Mouse (Mus musculus): Measurements from ENCODE around the gene Ppp1r13l. TPM values are rescaled to one million over a fixed set of nuclear protein-coding genes. Genes with fewer than 3 reads are reported as not detected.

The Ppp1r13l gene
- polyA plus RNA-seq, 1 experiment from 2014 or later, result 4.9 TPM

DNA sequence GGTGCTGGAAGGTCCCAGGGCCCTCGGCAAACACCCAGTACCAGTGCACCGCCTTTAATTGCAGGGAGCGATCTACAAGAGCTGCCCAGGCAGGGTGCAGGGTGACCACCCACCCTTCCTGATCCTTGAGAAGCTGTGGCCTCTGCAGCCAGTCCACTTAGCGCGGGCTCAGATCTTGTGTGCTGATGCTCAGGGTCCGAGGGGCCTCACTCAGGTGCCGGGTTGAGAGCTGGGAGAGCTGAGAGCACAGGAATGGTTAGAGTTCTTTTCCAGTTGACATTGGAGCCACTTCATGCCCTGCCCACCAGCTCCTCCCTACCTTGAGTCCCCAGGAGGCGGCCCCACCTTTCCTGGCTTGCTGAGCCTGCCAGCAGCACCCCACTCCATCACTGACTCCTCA is 34.9 kb downstream of the Ppp1r13l start:
- Histone ChIP-seq H3K27ac (ENCODE audit: low read length) (peak overlapping the region; percentile 11; the same call in 1 of the 2 replicates), H3K4me3 (ENCODE audit: low read length) (no peak overlapping the region), H3K4me1 (replicated peaks; ENCODE audit: control insufficient read depth, insufficient read depth, low read length) (no peaks in the 10 kb centered on the region), H3K9me3 (ENCODE audit: control insufficient read depth, low read length) (no peaks in the 10 kb centered on the region), H3K36me3 (ENCODE audit: control insufficient read depth, insufficient read depth, low read length) (peaks cover 30% of the 10 kb centered on the region), H3K4me2 (ENCODE audit: low read depth, low read length) (no peak overlapping the region), H3K27me3 (ENCODE audit: control insufficient read depth, insufficient read depth, low read depth, low read length) (no peaks in the 10 kb centered on the region; the same call in 1 of the 2 replicates), H3K9ac (ENCODE audit: low read length) (no peak overlapping the region)
- peak; percentile 64 for ATAC-seq (ENCODE audit: low read depth)
- 75% methylated on average over 8 of the region's 8 CpGs for WGBS

DNA sequence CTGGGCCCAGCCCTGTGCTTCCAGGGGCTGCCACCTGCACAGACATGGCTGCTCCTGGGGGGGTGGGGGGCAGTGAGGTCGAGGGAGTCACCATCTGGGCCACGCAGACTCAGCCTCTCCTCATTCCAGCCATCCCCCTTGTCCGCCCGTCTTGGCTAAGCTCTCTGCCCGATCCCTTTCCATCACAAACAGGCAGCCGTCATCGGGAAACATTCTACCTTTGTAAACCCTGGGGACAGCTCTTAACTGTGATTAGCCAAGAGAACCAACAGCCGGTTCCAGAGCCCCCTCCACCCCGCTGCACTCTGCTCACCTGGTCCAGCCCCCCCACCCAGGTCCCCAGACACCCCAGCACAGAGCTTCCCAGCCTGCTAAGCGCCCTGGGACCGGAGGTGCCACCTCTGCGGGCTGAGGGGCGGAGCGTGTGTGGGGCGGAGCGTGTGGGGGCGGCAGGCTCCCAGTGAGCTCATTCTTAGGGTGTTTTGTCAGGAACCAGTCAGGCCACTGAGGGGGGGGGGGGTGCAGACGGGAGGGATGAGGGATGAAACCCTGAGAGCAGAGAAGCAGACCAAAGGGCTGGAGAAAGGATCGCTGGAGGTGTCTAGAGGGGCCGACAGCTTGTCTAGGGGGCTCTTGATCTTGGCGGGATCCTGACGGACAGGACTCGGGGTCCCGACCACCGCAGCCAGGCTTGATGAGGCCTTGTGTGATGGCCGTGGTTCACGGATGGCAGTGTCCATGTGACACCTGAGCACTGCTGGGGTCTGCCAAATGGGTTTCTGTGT is 40.1 kb downstream of the Ppp1r13l start:
- H3K4me1 ChIP-seq (replicated peaks; ENCODE audit: control insufficient read depth, insufficient read depth, low read length), result peaks cover 3% of the 10 kb centered on the region
- WGBS, result 2% methylated on average over 27 of the region's 27 CpGs
- H3K27me3 ChIP-seq (ENCODE audit: control insufficient read depth, insufficient read depth, low read depth, low read length), result peaks cover 23% of the 10 kb centered on the region
- peaks cover 3% of the 10 kb centered on the region; the same call in 1 of the 2 replicates for H3K36me3 ChIP-seq (ENCODE audit: control insufficient read depth, insufficient read depth, low read length)
- H3K4me2 ChIP-seq (ENCODE audit: low read depth, low read length), result peak overlapping the region; percentile 60
- H3K9ac ChIP-seq (ENCODE audit: low read length), result peak overlapping the region; percentile 54
- peak overlapping the region; percentile 68 for H3K27ac ChIP-seq (ENCODE audit: low read length)
- H3K4me3 ChIP-seq (ENCODE audit: low read length), result peak overlapping the region; percentile 47
- no peaks in the 10 kb centered on the region for H3K9me3 ChIP-seq (ENCODE audit: control insufficient read depth, low read length)
- ATAC-seq (ENCODE audit: low read depth), result peak; percentile 75

DNA sequence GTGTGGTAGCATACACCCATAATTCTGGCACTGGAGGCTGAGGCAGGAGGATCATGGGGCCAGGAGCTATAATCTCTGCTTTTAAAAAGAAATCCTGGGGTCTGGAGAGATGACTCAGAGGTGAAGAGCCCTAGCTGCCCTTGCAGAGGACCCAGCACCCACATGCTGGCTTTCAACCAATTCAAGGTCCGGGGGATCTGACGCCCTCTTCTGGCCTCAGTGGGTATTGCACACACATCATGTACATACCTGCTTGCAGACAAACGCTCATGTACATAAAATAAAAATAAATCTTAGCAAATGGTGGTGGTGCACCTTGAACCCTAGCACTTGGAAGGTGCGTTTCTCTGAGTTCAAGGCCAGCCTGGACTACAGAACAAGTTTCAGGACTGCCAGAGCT is 41.4 kb downstream of the Ppp1r13l start:
- H3K4me3 ChIP-seq (ENCODE audit: low read length), result no peak overlapping the region
- H3K36me3 ChIP-seq (ENCODE audit: control insufficient read depth, insufficient read depth, low read length), result no peaks in the 10 kb centered on the region
- ATAC-seq (ENCODE audit: low read depth), result no peak
- H3K4me1 ChIP-seq (replicated peaks; ENCODE audit: control insufficient read depth, insufficient read depth, low read length), result peaks cover 3% of the 10 kb centered on the region
- no peaks in the 10 kb centered on the region for H3K9me3 ChIP-seq (ENCODE audit: control insufficient read depth, low read length)
- peaks cover 30% of the 10 kb centered on the region for H3K27me3 ChIP-seq (ENCODE audit: control insufficient read depth, insufficient read depth, low read depth, low read length)
- WGBS, result 77% methylated on average over 4 of the region's 4 CpGs
- H3K27ac ChIP-seq (ENCODE audit: low read length), result no peak overlapping the region
- H3K9ac ChIP-seq (ENCODE audit: low read length), result no peak overlapping the region
- H3K4me2 ChIP-seq (ENCODE audit: low read depth, low read length), result no peak overlapping the region

DNA sequence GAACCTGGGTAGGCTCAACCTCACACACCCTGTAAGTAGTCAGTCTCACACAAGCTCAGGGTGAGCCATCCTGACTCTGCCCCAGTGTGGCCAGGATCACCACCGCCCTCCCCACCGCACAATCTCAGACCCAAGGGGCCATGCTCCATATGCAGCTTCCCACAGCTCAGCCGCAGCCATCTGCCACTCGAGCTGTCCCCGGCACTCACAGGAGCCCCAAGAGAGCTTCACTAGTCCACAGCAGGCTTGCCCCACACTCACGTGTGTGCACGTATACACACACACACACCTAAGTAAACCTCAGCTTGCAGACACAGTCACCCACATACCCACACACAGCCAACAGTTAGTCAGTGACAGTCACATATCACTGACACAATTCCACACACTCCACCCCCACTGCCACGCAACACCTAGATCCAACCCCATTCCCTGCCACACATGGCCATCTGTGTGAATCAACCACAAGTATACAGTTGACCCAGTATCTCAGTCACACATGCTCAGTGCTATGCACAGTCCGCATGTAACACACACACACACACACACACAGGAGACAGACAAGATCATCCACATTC is 43.1 kb downstream of the Ppp1r13l start:
- no peak overlapping the region for H3K4me2 ChIP-seq (ENCODE audit: low read depth, low read length)
- WGBS, result 75% methylated on average over 9 of the region's 9 CpGs
- H3K27me3 ChIP-seq (ENCODE audit: control insufficient read depth, insufficient read depth, low read depth, low read length), result peaks cover 30% of the 10 kb centered on the region
- no peaks in the 10 kb centered on the region for H3K36me3 ChIP-seq (ENCODE audit: control insufficient read depth, insufficient read depth, low read length)
- no peak overlapping the region for H3K27ac ChIP-seq (ENCODE audit: low read length)
- no peak overlapping the region for H3K9ac ChIP-seq (ENCODE audit: low read length)
- H3K4me3 ChIP-seq (ENCODE audit: low read length), result no peak overlapping the region
- H3K9me3 ChIP-seq (ENCODE audit: control insufficient read depth, low read length), result no peaks in the 10 kb centered on the region
- peaks cover 3% of the 10 kb centered on the region for H3K4me1 ChIP-seq (replicated peaks; ENCODE audit: control insufficient read depth, insufficient read depth, low read length)
- no peak for ATAC-seq (ENCODE audit: low read depth)

DNA sequence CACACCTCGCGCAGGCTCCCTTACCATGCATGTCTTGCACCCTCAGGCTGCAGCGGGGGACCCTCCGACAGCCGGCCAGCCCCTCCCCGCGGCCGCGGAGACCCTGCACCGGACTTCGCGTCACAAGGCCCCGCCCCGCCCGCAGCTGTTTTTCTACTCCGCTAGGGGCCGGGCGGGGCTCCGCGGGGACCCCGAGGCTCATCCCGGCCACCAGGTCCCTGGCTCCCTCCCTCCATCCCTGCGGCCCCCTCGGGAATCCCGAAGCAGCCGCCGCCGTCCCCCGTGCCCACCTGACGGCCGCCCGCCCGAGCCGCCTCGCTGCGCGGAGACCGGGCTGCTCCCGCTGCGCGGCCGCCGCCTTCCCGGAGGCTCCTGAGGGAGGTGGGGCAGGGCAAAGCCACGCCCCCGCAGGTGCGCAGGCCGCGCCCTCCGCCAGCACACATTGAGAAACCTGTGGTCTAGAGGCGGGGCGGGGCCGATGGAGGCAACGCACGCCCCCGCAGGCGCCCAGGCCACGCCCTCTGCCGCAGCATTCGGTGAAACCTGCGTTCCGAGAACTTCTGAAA is 44.3 kb downstream of the Ppp1r13l start, which contains the start of gene Klc3:
Gene Klc3, minus strand, starts transcription at position 374 of the 566 bp plus-strand sequence.
- ATAC-seq (ENCODE audit: low read depth), result peak; percentile 79
- peaks cover 3% of the 10 kb centered on the region for H3K4me1 ChIP-seq (replicated peaks; ENCODE audit: control insufficient read depth, insufficient read depth, low read length)
- peak within 1 kb of the TSS; percentile 69 for H3K9ac ChIP-seq (ENCODE audit: low read length)
- H3K4me3 ChIP-seq (ENCODE audit: low read length), result peak within 1 kb of the TSS; percentile 70
- peaks cover 30% of the 10 kb centered on the region for H3K27me3 ChIP-seq (ENCODE audit: control insufficient read depth, insufficient read depth, low read depth, low read length)
- no peak within 1 kb of the TSS for H3K27ac ChIP-seq (ENCODE audit: low read length)
- peak within 1 kb of the TSS; percentile 95 for H3K4me2 ChIP-seq (ENCODE audit: low read depth, low read length)
- no peaks in the 10 kb centered on the region for H3K36me3 ChIP-seq (ENCODE audit: control insufficient read depth, insufficient read depth, low read length)
- no peaks in the 10 kb centered on the region for H3K9me3 ChIP-seq (ENCODE audit: control insufficient read depth, low read length)
- WGBS, result under 1% methylated on average over 60 of the region's 62 CpGs

DNA sequence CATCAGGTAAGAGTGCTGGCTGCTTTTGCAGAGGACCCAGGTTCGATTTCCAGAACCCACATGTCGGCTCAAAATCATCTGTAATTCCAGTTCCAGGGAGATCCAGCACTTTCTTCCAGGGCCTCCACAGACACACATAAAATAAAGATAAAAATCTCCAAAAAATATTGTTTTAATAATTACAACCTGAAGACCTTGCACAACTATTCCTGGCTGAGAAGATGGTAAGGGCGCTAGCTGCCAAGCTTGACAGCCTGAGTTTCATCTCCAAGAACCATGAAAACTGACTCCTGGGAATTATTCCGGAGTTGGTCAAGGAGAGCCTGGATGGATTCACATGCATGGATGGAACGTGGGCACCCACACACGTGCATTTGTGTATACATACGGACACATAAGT is 44.9 kb downstream of the Ppp1r13l start, which contains the start of gene Ckm:
Gene Ckm, plus strand, starts transcription at position 301 of the 400 bp plus-strand sequence.
- H3K9me3 ChIP-seq (ENCODE audit: control insufficient read depth, low read length), result no peaks in the 10 kb centered on the region
- 41% methylated on average over 7 of the region's 7 CpGs for WGBS
- no peak within 1 kb of the TSS for H3K27ac ChIP-seq (ENCODE audit: low read length)
- peak within 1 kb of the TSS; percentile 70 for H3K4me3 ChIP-seq (ENCODE audit: low read length)
- no peak for ATAC-seq (ENCODE audit: low read depth)
- H3K4me1 ChIP-seq (replicated peaks; ENCODE audit: control insufficient read depth, insufficient read depth, low read length), result peaks cover 3% of the 10 kb centered on the region
- peaks cover 30% of the 10 kb centered on the region for H3K27me3 ChIP-seq (ENCODE audit: control insufficient read depth, insufficient read depth, low read depth, low read length)
- H3K4me2 ChIP-seq (ENCODE audit: low read depth, low read length), result peak within 1 kb of the TSS; percentile 95
- peak within 1 kb of the TSS; percentile 69 for H3K9ac ChIP-seq (ENCODE audit: low read length)
- no peaks in the 10 kb centered on the region for H3K36me3 ChIP-seq (ENCODE audit: control insufficient read depth, insufficient read depth, low read length)

DNA sequence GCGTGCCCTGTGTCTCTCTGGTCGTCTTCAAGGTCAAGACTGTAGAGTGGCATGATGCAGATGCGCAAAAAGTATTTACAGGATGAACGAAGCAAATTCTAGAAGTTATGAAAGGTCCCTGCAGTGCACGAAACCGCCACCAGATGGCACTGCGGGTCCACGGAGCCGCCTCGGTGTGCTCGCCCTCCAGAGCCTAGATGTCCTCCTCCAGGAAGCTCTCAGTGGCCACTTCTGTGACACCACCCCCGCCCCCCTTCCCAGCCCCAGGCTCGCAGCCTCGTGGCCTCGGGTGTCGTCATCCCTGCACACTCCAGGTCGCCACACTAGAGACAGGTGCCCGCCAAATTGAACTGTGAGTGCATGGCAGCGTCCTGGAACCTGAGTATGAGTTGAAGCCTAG is 45.9 kb downstream of the Ppp1r13l start:
- peak; percentile 61 for ATAC-seq (ENCODE audit: low read depth)
- H3K4me2 ChIP-seq (ENCODE audit: low read depth, low read length), result peak overlapping the region; percentile 43; the same call in 1 of the 2 replicates

DNA sequence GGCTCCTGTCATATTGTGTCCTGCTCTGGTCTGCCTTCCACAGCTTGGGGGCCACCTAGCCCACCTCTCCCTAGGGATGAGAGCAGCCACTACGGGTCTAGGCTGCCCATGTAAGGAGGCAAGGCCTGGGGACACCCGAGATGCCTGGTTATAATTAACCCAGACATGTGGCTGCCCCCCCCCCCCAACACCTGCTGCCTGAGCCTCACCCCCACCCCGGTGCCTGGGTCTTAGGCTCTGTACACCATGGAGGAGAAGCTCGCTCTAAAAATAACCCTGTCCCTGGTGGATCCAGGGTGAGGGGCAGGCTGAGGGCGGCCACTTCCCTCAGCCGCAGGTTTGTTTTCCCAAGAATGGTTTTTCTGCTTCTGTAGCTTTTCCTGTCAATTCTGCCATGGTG is 50.2 kb downstream of the Ppp1r13l start:
- WGBS, result 45% methylated on average over 6 of the region's 6 CpGs
- no peak overlapping the region for H3K27ac ChIP-seq (ENCODE audit: low read length)
- no peak overlapping the region for H3K4me2 ChIP-seq (ENCODE audit: low read depth, low read length)

More for the DNA sequence above, 45.9 kb downstream of the Ppp1r13l start:
- Histone ChIP-seq H3K4me3 (ENCODE audit: low read length) (0 out of 2 replicates have a peak overlapping the region, but pooled peaks have one; percentile 14), H3K27ac (ENCODE audit: low read length) (no peak overlapping the region), H3K27me3 (ENCODE audit: control insufficient read depth, insufficient read depth, low read depth, low read length) (peaks cover 30% of the 10 kb centered on the region), H3K4me1 (replicated peaks; ENCODE audit: control insufficient read depth, insufficient read depth, low read length) (no peaks in the 10 kb centered on the region; the same call in 1 of the 2 replicates), H3K36me3 (ENCODE audit: control insufficient read depth, insufficient read depth, low read length) (no peaks in the 10 kb centered on the region), H3K9ac (ENCODE audit: low read length) (no peak overlapping the region), H3K9me3 (ENCODE audit: control insufficient read depth, low read length) (no peaks in the 10 kb centered on the region)
- 2% methylated on average over 19 of the region's 19 CpGs for WGBS

More for the DNA sequence above, 50.2 kb downstream of the Ppp1r13l start:
- Histone ChIP-seq H3K9ac (ENCODE audit: low read length) (no peak overlapping the region), H3K4me3 (ENCODE audit: low read length) (no peak overlapping the region), H3K36me3 (ENCODE audit: control insufficient read depth, insufficient read depth, low read length) (no peaks in the 10 kb centered on the region), H3K9me3 (ENCODE audit: control insufficient read depth, low read length) (0 out of 2 replicates have a peak, but pooled peaks cover 3% of the 10 kb centered on the region), H3K27me3 (ENCODE audit: control insufficient read depth, insufficient read depth, low read depth, low read length) (peaks cover 7% of the 10 kb centered on the region), H3K4me1 (replicated peaks; ENCODE audit: control insufficient read depth, insufficient read depth, low read length) (no peaks in the 10 kb centered on the region)
- ATAC-seq (ENCODE audit: low read depth), result no peak

Data from lung, embryonic 16.5 days (tissue).